Comparison of ENCODE assay signal across 8 mouse cellular contexts in genomic region chrX:13845858-13846652, GRCm38 (mm10). TPM values are rescaled to one million over a fixed set of nuclear protein-coding genes. Genes with fewer than 3 reads are reported as not detected.
DNase-seq lines count a peak whose midpoint lies in the region; ATAC-seq and TF ChIP-seq lines count a peak whose summit lies in the region.

No protein-coding gene starts in this region.

- TF ChIP-seq CTCF in bone marrow macrophage, adult 2 months (IDR thresholded peaks at IDR 0.05; ENCODE audit: low read depth, low read length): no peak
- peak; percentile 29 for TF ChIP-seq CTCF in lung, postnatal 0 days (IDR thresholded peaks at IDR 0.05)

- TF ChIP-seq POLR2A in bone marrow macrophage, adult 2 months (IDR thresholded peaks at IDR 0.05; ENCODE audit: borderline replicate concordance, low read depth, low read length): no peak

- no peak for DNase-seq in ES-E14 (ENCODE audit: low read depth, low spot score)
- peak; percentile 1 for DNase-seq in heart, postnatal 25 days (ENCODE audit: low spot score)
- DNase-seq in layer of hippocampus, adult 18-20 months (ENCODE audit: low spot score in 2 of 2): peak; percentile 9 to 19
- peak; percentile 29 for DNase-seq in lung, postnatal 0 days (ENCODE audit: low spot score)
- DNase-seq in retina, embryonic 14.5 days (ENCODE audit: low spot score): peak; percentile 66
- DNase-seq in urinary bladder, postnatal 36 days (ENCODE audit: low spot score in 2 of 2): peak; percentile 5 to 14

- peak overlapping the region; percentile 71 to 77 for H3K4me3 ChIP-seq in ES-E14 (ENCODE audit: insufficient read depth in 1 of 2, low read depth in 1 of 2, low read length in 2 of 2, poor library complexity in 1 of 2, severe bottlenecking in 1 of 2)
- H3K4me3 ChIP-seq in bone marrow macrophage, adult 2 months (ENCODE audit: insufficient read depth, low read length): peak overlapping the region; percentile 71
- peak overlapping the region; percentile 56 for H3K4me3 ChIP-seq in forebrain, embryonic 12.5 days (replicated peaks)
- peak overlapping the region; percentile 55 for H3K4me3 ChIP-seq in lung, postnatal 0 days (ENCODE audit: low read depth, low read length)

- in situ Hi-C loops in ES-E14 (cut with MboI; ENCODE audit: low sequenced_read_pairs in 2 of 2, unreplicated experiment in 2 of 2): no loop called here

- ATAC-seq in forebrain, embryonic 12.5 days (ENCODE audit: low FRiP score): peak; percentile 67
- ATAC-seq in lung, postnatal 0 days: peak; percentile 32; the same call in 1 of the 2 replicates

- no peak for TF ChIP-seq EP300 in lung, postnatal 0 days (IDR thresholded peaks at IDR 0.05)

- WGBS in forebrain, embryonic 12.5 days: 20% methylated on average over 41 of the region's 100 CpGs
- 21% methylated on average over 42 of the region's 100 CpGs for WGBS in lung, postnatal 0 days

- H3K9ac ChIP-seq in ES-E14 (ENCODE audit: insufficient read depth, low read depth, low read length, poor library complexity, severe bottlenecking): peak overlapping the region; percentile 81
- peak overlapping the region; percentile 75 for H3K9ac ChIP-seq in forebrain, embryonic 12.5 days
- H3K9ac ChIP-seq in lung, postnatal 0 days (replicated peaks; ENCODE audit: low read depth): peak overlapping the region; percentile 23

- H3K4me1 ChIP-seq in ES-E14 (ENCODE audit: control insufficient read depth in 2 of 2, insufficient read depth in 2 of 2, low read length in 2 of 2, poor library complexity in 1 of 2): no peaks in the 10 kb centered on the region
- H3K4me1 ChIP-seq in bone marrow macrophage, adult 2 months (ENCODE audit: control insufficient read depth, insufficient read depth, low read length): no peaks in the 10 kb centered on the region
- H3K4me1 ChIP-seq in forebrain, embryonic 12.5 days: no peaks in the 10 kb centered on the region
- H3K4me1 ChIP-seq in lung, postnatal 0 days (ENCODE audit: insufficient read depth, low read depth, low read length): no peaks in the 10 kb centered on the region

- no peaks in the 10 kb centered on the region for H3K36me3 ChIP-seq in ES-E14 (ENCODE audit: control insufficient read depth, insufficient read depth, low read length, poor library complexity, severe bottlenecking)
- H3K36me3 ChIP-seq in forebrain, embryonic 12.5 days (replicated peaks): no peaks in the 10 kb centered on the region
- H3K36me3 ChIP-seq in lung, postnatal 0 days (ENCODE audit: insufficient read depth, low read length): no peaks in the 10 kb centered on the region

- intact Hi-C loops in heart, postnatal 25 days (cut with DNase I): loop anchor here (10.0 kb wide), 1 partner anchor 111 kb away; no protein-coding TSS in a partner anchor

- no peaks in the 10 kb centered on the region for H3K27me3 ChIP-seq in forebrain, embryonic 12.5 days
- H3K27me3 ChIP-seq in lung, postnatal 0 days (replicated peaks; ENCODE audit: insufficient read depth, low read length): no peaks in the 10 kb centered on the region

- H3K4me2 ChIP-seq in forebrain, embryonic 12.5 days: peak overlapping the region; percentile 49
- peak overlapping the region; percentile 65 for H3K4me2 ChIP-seq in lung, postnatal 0 days (replicated peaks; ENCODE audit: low read depth, low read length)

- no peaks in the 10 kb centered on the region for H3K9me3 ChIP-seq in ES-E14 (ENCODE audit: control insufficient read depth, insufficient read depth, low read depth, low read length)
- no peaks in the 10 kb centered on the region for H3K9me3 ChIP-seq in forebrain, embryonic 12.5 days
- H3K9me3 ChIP-seq in lung, postnatal 0 days (ENCODE audit: low read length): no peaks in the 10 kb centered on the region

- H3K27ac ChIP-seq in ES-E14 (ENCODE audit: insufficient read depth, low read depth, low read length, poor library complexity, severe bottlenecking): peak overlapping the region; percentile 8; the same call in 1 of the 2 replicates
- peak overlapping the region; percentile 51 for H3K27ac ChIP-seq in bone marrow macrophage, adult 2 months (ENCODE audit: insufficient read depth, low read depth, low read length)
- H3K27ac ChIP-seq in forebrain, embryonic 12.5 days: peak overlapping the region; percentile 93
- peak overlapping the region; percentile 86 for H3K27ac ChIP-seq in lung, postnatal 0 days (ENCODE audit: low read length)

TF ChIP-seq in ES-E14, 5 proteins besides CTCF, POLR2A, EP300 and RAD21:
- TF ChIP-seq MAFK (IDR thresholded peaks at IDR 0.05; ENCODE audit: insufficient read depth, low read depth, low read length) (no peak), ZNF384 (IDR thresholded peaks at IDR 0.05; ENCODE audit: low read depth, low read length) (no peak), HCFC1 (IDR thresholded peaks at IDR 0.05; ENCODE audit: borderline replicate concordance, insufficient read depth, low read length) (no peak), ZC3H11A (IDR thresholded peaks at IDR 0.05; ENCODE audit: borderline replicate concordance, low read depth, low read length) (no peak), CHD2 (IDR thresholded peaks at IDR 0.05; ENCODE audit: low read depth, low read length) (no peak)
TF ChIP-seq in ES-E14: peak in this region for 0.

RNA-seq across cellular contexts. Expression of gene Cask, which starts 5.1 kb away (rescaled TPM):
- 18.8 and 20.1 TPM in 2 replicates for total RNA-seq in ES-E14 (2012; rRNA removed)
- polyA plus RNA-seq in bone marrow macrophage, adult 2 months (2012; ENCODE audit: insufficient read depth, insufficient read length, missing spikeins): 19.8 and 24.9 TPM in 2 replicates
- polyA plus RNA-seq in forebrain, embryonic 12.5 days (2016; fragmentation: Nextera tagmentation; extraction: Ambion mirVana): 17.8 and 18.9 TPM in 2 replicates
- total RNA-seq in heart, postnatal 25 days (2021): 10 to 100 TPM; 12.7 to 15.6 TPM
- total RNA-seq in layer of hippocampus, adult 18-20 months (2021): 10 to 100 TPM; 70.0 to 73.2 TPM
- 10.3 and 12.4 TPM in 2 replicates for polyA plus RNA-seq in lung, postnatal 0 days (2015; fragmentation: Nextera tagmentation; extraction: Ambion mirVana)

Comparison
In these comparisons a context has a peak if more than half of its experiments do, and no peak if none do; other contexts are left out.
1. H3K27ac ChIP-seq: peak in every context shown above with its lines; median percentile 93 in forebrain, embryonic 12.5 days; 86 in lung, postnatal 0 days; 51 in bone marrow macrophage, adult 2 months; 8 in ES-E14.
2. H3K9ac ChIP-seq: peak in every context shown above with its lines; median percentile 81 in ES-E14; 75 in forebrain, embryonic 12.5 days; 23 in lung, postnatal 0 days.